26 mouse cellular contexts compared by ENCODE assay signal in genomic region chr2:22250462-22250861, GRCm38 (mm10). TPM values are rescaled to one million over a fixed set of nuclear protein-coding genes. Genes with fewer than 3 reads are reported as not detected.
DNase-seq lines count a peak whose midpoint lies in the region; ATAC-seq and TF ChIP-seq lines count a peak whose summit lies in the region.
"Had no signal": no experiment of that assay in that cellular context is flagged by ENCODE, and none has a peak within 500 bp of the region (broad histone marks: within the 10 kb centered on the region; RNA-seq: fewer than 3 reads in every experiment).

No protein-coding gene starts in this region.

- H3K4me2 ChIP-seq in hindbrain, postnatal 0 days (ENCODE audit: low read depth, low read length), result no peak overlapping the region
- H3K4me2 ChIP-seq in hindbrain, embryonic 11.5 days (replicated peaks; ENCODE audit: low read depth, low read length), result no peak overlapping the region
- no peak overlapping the region for H3K4me2 ChIP-seq in neural tube, embryonic 15.5 days
- no peak overlapping the region for H3K4me2 ChIP-seq in forebrain, embryonic 13.5 days
- no peak overlapping the region for H3K4me2 ChIP-seq in forebrain, postnatal 0 days (ENCODE audit: low read depth)
- H3K4me2 ChIP-seq: embryonic facial prominence, embryonic 12.5 days; hindbrain, embryonic 13.5 days had no signal

- H3K4me1 ChIP-seq in hindbrain, postnatal 0 days (ENCODE audit: insufficient read depth, low read length), result no peaks in the 10 kb centered on the region
- no peaks in the 10 kb centered on the region for H3K4me1 ChIP-seq in hindbrain, embryonic 11.5 days (replicated peaks; ENCODE audit: control insufficient read depth, insufficient read depth, low read length)
- no peaks in the 10 kb centered on the region for H3K4me1 ChIP-seq in neural tube, embryonic 15.5 days
- H3K4me1 ChIP-seq in forebrain, embryonic 13.5 days, result peaks cover 9% of the 10 kb centered on the region; the same call in 1 of the 2 replicates
- H3K4me1 ChIP-seq in forebrain, postnatal 0 days (ENCODE audit: insufficient read depth), result peaks cover 4% of the 10 kb centered on the region; the same call in 1 of the 2 replicates
- H3K4me1 ChIP-seq: embryonic facial prominence, embryonic 12.5 days; heart, embryonic 10.5 days; hindbrain, embryonic 13.5 days had no signal

- WGBS in hindbrain, postnatal 0 days, result 47% methylated on average over 3 of the region's 3 CpGs
- 77% methylated on average over 3 of the region's 3 CpGs for WGBS in hindbrain, embryonic 11.5 days
- 48% methylated on average over 3 of the region's 3 CpGs for WGBS in neural tube, embryonic 15.5 days
- 25% methylated on average over 3 of the region's 3 CpGs for WGBS in forebrain, embryonic 13.5 days
- WGBS in forebrain, postnatal 0 days, result 13% methylated on average over 3 of the region's 3 CpGs

- peak; percentile 2 for DNase-seq in hindbrain, postnatal 0 days (ENCODE audit: low spot score)
- no peak for DNase-seq in hindbrain, embryonic 11.5 days (ENCODE audit: low spot score)
- no peak for DNase-seq in neural tube, embryonic 10.5 days (ENCODE audit: extremely low spot score, low spot score)
- DNase-seq in forebrain, postnatal 0 days, result no peak
- DNase-seq: adrenal gland, adult 2 months; adrenal gland, postnatal 25 days; cerebellum, adult 11 months; cerebellum, adult 9-10 months; cerebellum, postnatal 25 days; gastrocnemius, postnatal 10 days; heart, adult 18-20 months; heart, postnatal 10 days; heart, postnatal 4 days; kidney, adult 18-20 months had no signal

- no peaks in the 10 kb centered on the region for H3K36me3 ChIP-seq in hindbrain, postnatal 0 days (ENCODE audit: insufficient read depth, low read length)
- H3K36me3 ChIP-seq in hindbrain, embryonic 11.5 days (ENCODE audit: control insufficient read depth, insufficient read depth, low read length), result no peaks in the 10 kb centered on the region
- no peaks in the 10 kb centered on the region for H3K36me3 ChIP-seq in neural tube, embryonic 15.5 days
- no peaks in the 10 kb centered on the region for H3K36me3 ChIP-seq in forebrain, embryonic 13.5 days (ENCODE audit: poor library complexity, severe bottlenecking)
- H3K36me3 ChIP-seq in forebrain, postnatal 0 days (ENCODE audit: insufficient read depth), result no peaks in the 10 kb centered on the region
- H3K36me3 ChIP-seq: embryonic facial prominence, embryonic 12.5 days; heart, embryonic 10.5 days; hindbrain, embryonic 13.5 days had no signal

- H3K9ac ChIP-seq in hindbrain, postnatal 0 days (replicated peaks; ENCODE audit: low read length), result no peak overlapping the region
- H3K9ac ChIP-seq in hindbrain, embryonic 11.5 days (ENCODE audit: low read depth, low read length), result no peak overlapping the region
- H3K9ac ChIP-seq in neural tube, embryonic 15.5 days (replicated peaks), result no peak overlapping the region
- H3K9ac ChIP-seq in forebrain, embryonic 13.5 days, result no peak overlapping the region
- no peak overlapping the region for H3K9ac ChIP-seq in forebrain, postnatal 0 days
- H3K9ac ChIP-seq: embryonic facial prominence, embryonic 12.5 days; hindbrain, embryonic 13.5 days had no signal

- no peak for TF ChIP-seq CTCF in hindbrain, postnatal 0 days (IDR thresholded peaks at IDR 0.05; ENCODE audit: low read depth)
- TF ChIP-seq CTCF in forebrain, postnatal 0 days (IDR thresholded peaks at IDR 0.05; ENCODE audit: low read depth), result no peak

- ATAC-seq in hindbrain, postnatal 0 days, result no peak
- ATAC-seq in hindbrain, embryonic 11.5 days (ENCODE audit: low FRiP score), result no peak
- ATAC-seq in neural tube, embryonic 15.5 days (ENCODE audit: low FRiP score), result no peak
- no peak for ATAC-seq in forebrain, embryonic 13.5 days
- peak; percentile 48; the same call in 1 of the 2 replicates for ATAC-seq in forebrain, postnatal 0 days
- no peak for ATAC-seq in inflammation-experienced regulatory T-cells, adult 6 months
- ATAC-seq in frontal cortex, adult (ENCODE audit: low TSS enrichment), result no peak

- no peaks in the 10 kb centered on the region for H3K9me3 ChIP-seq in hindbrain, postnatal 0 days (ENCODE audit: low read length)
- no peaks in the 10 kb centered on the region for H3K9me3 ChIP-seq in hindbrain, embryonic 11.5 days (ENCODE audit: control insufficient read depth, low read length)
- H3K9me3 ChIP-seq in neural tube, embryonic 15.5 days (replicated peaks), result no peaks in the 10 kb centered on the region
- no peaks in the 10 kb centered on the region for H3K9me3 ChIP-seq in forebrain, embryonic 13.5 days (replicated peaks)
- no peaks in the 10 kb centered on the region for H3K9me3 ChIP-seq in forebrain, postnatal 0 days (ENCODE audit: low read length)
- H3K9me3 ChIP-seq: embryonic facial prominence, embryonic 12.5 days; heart, embryonic 10.5 days; hindbrain, embryonic 13.5 days had no signal

- H3K27ac ChIP-seq in hindbrain, postnatal 0 days, result no peak overlapping the region
- H3K27ac ChIP-seq in hindbrain, embryonic 11.5 days (ENCODE audit: low read depth, low read length), result no peak overlapping the region
- H3K27ac ChIP-seq in neural tube, embryonic 15.5 days (replicated peaks), result 0 out of 2 replicates have a peak overlapping the region, but pooled peaks have one; percentile 4
- H3K27ac ChIP-seq in forebrain, embryonic 13.5 days, result peak overlapping the region; percentile 10; the same call in 1 of the 2 replicates
- 0 out of 2 replicates have a peak overlapping the region, but pooled peaks have one; percentile 40 for H3K27ac ChIP-seq in forebrain, postnatal 0 days (ENCODE audit: low read depth, low read length)
- H3K27ac ChIP-seq: embryonic facial prominence, embryonic 12.5 days; heart, embryonic 10.5 days had no signal

- no peaks in the 10 kb centered on the region for H3K27me3 ChIP-seq in hindbrain, postnatal 0 days (ENCODE audit: insufficient read depth, low read length)
- no peaks in the 10 kb centered on the region for H3K27me3 ChIP-seq in hindbrain, embryonic 11.5 days (ENCODE audit: control insufficient read depth, insufficient read depth, low read length)
- H3K27me3 ChIP-seq in neural tube, embryonic 15.5 days (replicated peaks), result no peaks in the 10 kb centered on the region
- H3K27me3 ChIP-seq in forebrain, embryonic 13.5 days, result no peaks in the 10 kb centered on the region
- H3K27me3 ChIP-seq in forebrain, postnatal 0 days (ENCODE audit: insufficient read depth, low read length), result no peaks in the 10 kb centered on the region
- H3K27me3 ChIP-seq: CH12.LX; embryonic facial prominence, embryonic 12.5 days; hindbrain, embryonic 13.5 days had no signal

- no peak overlapping the region for H3K4me3 ChIP-seq in hindbrain, postnatal 0 days (ENCODE audit: low read length)
- no peak overlapping the region for H3K4me3 ChIP-seq in hindbrain, embryonic 11.5 days (ENCODE audit: low read depth, low read length)
- H3K4me3 ChIP-seq in neural tube, embryonic 15.5 days (replicated peaks), result no peak overlapping the region
- no peak overlapping the region for H3K4me3 ChIP-seq in forebrain, embryonic 13.5 days
- H3K4me3 ChIP-seq in forebrain, postnatal 0 days (ENCODE audit: low read depth, low read length), result no peak overlapping the region
- H3K4me3 ChIP-seq: embryonic facial prominence, embryonic 12.5 days; heart, embryonic 10.5 days; hindbrain, embryonic 13.5 days had no signal

RNA-seq across cellular contexts. Expression of gene Myo3a, which starts 23.2 kb away (rescaled TPM):
- 0.26 and 0.29 TPM in 2 replicates for total RNA-seq in hindbrain, postnatal 0 days (2014; rRNA removed)
- polyA plus RNA-seq in hindbrain, postnatal 0 days (2015; fragmentation: Nextera tagmentation; extraction: Ambion mirVana), result 0.04 and 0.06 TPM in 2 replicates
- polyA plus RNA-seq in hindbrain, embryonic 11.5 days (2014; fragmentation: Nextera tagmentation; extraction: Ambion mirVana), result not detected in 2 replicates
- polyA plus RNA-seq in neural tube, embryonic 15.5 days (2015; fragmentation: Nextera tagmentation; extraction: Ambion mirVana), result not detected in 2 replicates
- 0.09 and 0.28 TPM in 2 replicates for polyA plus RNA-seq in forebrain, embryonic 13.5 days (2015; fragmentation: Nextera tagmentation; extraction: Ambion mirVana)
- 0.38 TPM in 1 of 2 replicates, not detected in the other for total RNA-seq in forebrain, postnatal 0 days (2014; rRNA removed)
- polyA plus RNA-seq in forebrain, postnatal 0 days (2015; fragmentation: Nextera tagmentation; extraction: Ambion mirVana), result not detected in 2 replicates
- polyA plus RNA-seq in inflammation-experienced regulatory T-cells, adult 6 months (2017; shearing (Covaris generic)), result not detected
- total RNA-seq: adrenal gland, adult 2 months; adrenal gland, postnatal 25 days; CH12.LX; gastrocnemius, postnatal 10 days; gastrocnemius, postnatal 4 days; heart, adult 18-20 months; heart, postnatal 10 days; heart, postnatal 4 days had no signal
- polyA plus RNA-seq: adrenal gland, adult 2 months; embryonic facial prominence, embryonic 12.5 days; frontal cortex, adult 2 months; heart, embryonic 10.5 days; heart, embryonic 14.5 days; hindbrain, embryonic 13.5 days; intestine, embryonic 14.5 days had no signal

Comparison
In these comparisons a context has a peak if more than half of its experiments do, and no peak if none do; other contexts are left out.
1. H3K27ac ChIP-seq: peak in neural tube, embryonic 15.5 days (single experiment), forebrain, embryonic 13.5 days (single experiment) and forebrain, postnatal 0 days (single experiment); none in hindbrain, postnatal 0 days (single experiment) and hindbrain, embryonic 11.5 days (single experiment).